Mouse (Mus musculus): ENCODE measurements at regions not wholly inside any gene's neighbourhood (a gene's known extent, or its start where the extent isn't known, plus 50 kb on each side); places are given as distances from the start of the nearest gene placed in this dataset.

GRCm38 (mm10) chr8:49159318-49159717, 315.6 kb upstream of the Tenm3 start:
- TF ChIP-seq CTCF (IDR thresholded peaks at IDR 0.05; ENCODE audit: low read depth, low read length) (no peak), EP300 (IDR thresholded peaks at IDR 0.05; ENCODE audit: insufficient read depth, low read depth, low read length) (no peak)
